Mouse (Mus musculus): ENCODE measurements around the gene Abcb6. TPM values are rescaled to one million over a fixed set of nuclear protein-coding genes. Genes with fewer than 3 reads are reported as not detected.

Abcb6 gene
- polyA plus RNA-seq, 1 experiment from 2014 or later: 45.1 TPM

DNA sequence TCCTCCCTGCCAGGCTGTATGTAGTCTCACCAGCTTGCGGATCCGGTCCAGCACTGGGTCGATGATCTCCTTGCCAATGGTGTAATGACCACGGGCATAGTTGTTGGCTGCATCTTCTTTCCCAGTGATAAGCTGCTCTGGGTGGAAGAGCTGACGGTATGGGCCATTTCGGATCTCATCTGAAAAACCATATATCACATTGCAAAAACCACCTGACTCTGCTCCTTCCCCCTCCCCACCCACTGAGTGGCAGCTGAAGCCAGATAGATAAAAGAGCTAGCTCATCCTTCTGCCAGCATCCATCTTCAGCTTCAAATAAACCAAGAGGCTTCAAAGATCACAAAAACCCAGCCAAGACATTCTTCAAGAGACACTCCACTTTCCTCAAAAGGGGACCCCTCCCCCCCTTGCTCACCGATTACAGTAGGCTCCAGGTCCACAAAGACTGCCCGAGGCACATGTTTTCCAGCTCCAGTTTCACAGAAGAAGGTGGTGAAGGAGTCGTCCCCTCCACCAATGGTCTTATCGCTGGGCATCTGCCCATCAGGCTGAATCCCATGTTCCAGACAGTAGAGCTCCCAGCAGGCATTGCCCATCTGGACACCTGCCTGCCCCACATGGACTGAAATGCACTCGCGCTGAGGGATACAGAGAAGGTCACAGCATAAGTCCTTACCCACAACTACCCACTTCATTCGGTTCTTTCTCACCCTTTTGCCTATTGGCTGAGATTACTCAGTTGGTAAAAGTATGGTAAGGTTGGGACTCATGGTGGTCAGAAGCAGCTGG lies 36.8 kb upstream of the Abcb6 start:
- WGBS: 81% methylated on average over 13 of the region's 13 CpGs
- Histone ChIP-seq H3K27ac (replicated peaks) (peak overlapping the region; percentile 62; the same call in 1 of the 2 replicates), H3K4me1 (peaks cover 29% of the 10 kb centered on the region), H3K9me3 (no peaks in the 10 kb centered on the region), H3K36me3 (peaks cover 31% of the 10 kb centered on the region), H3K4me2 (replicated peaks) (no peak overlapping the region), H3K27me3 (peaks cover 48% of the 10 kb centered on the region), H3K9ac (replicated peaks) (no peak overlapping the region), H3K4me3 (no peak overlapping the region)
- ATAC-seq (replicated peaks): no peak

- H3K4me2 ChIP-seq (replicated peaks): no peak overlapping the region
- 91% methylated on average over 9 of the region's 9 CpGs for WGBS
- H3K9me3 ChIP-seq: no peaks in the 10 kb centered on the region
- H3K4me3 ChIP-seq: no peak overlapping the region
- no peak overlapping the region for H3K9ac ChIP-seq (replicated peaks)
- H3K36me3 ChIP-seq: peaks cover 31% of the 10 kb centered on the region
- no peak overlapping the region for H3K27ac ChIP-seq (replicated peaks)
- H3K27me3 ChIP-seq: peaks cover 36% of the 10 kb centered on the region
- peaks cover 39% of the 10 kb centered on the region for H3K4me1 ChIP-seq
- ATAC-seq (replicated peaks): no peak
Measured at GRCm38 (mm10) chr1:75215785-75216184, 35.6 kb upstream of the Abcb6 start.

GRCm38 (mm10) chr1:75214886-75215285 lies 34.7 kb upstream of the Abcb6 start:
- Histone ChIP-seq H3K4me3 (no peak overlapping the region), H3K9ac (replicated peaks) (no peak overlapping the region), H3K4me2 (replicated peaks) (no peak overlapping the region), H3K4me1 (peaks cover 44% of the 10 kb centered on the region), H3K27me3 (peaks cover 27% of the 10 kb centered on the region), H3K9me3 (no peaks in the 10 kb centered on the region), H3K27ac (replicated peaks) (no peak overlapping the region), H3K36me3 (peaks cover 31% of the 10 kb centered on the region)
- ATAC-seq (replicated peaks): no peak
- 70% methylated on average over 5 of the region's 5 CpGs for WGBS

- Histone ChIP-seq H3K4me1 (peaks cover 44% of the 10 kb centered on the region), H3K36me3 (peaks cover 31% of the 10 kb centered on the region), H3K4me3 (no peak overlapping the region), H3K4me2 (replicated peaks) (no peak overlapping the region), H3K27ac (replicated peaks) (no peak overlapping the region), H3K9me3 (no peaks in the 10 kb centered on the region), H3K9ac (replicated peaks) (no peak overlapping the region), H3K27me3 (peaks cover 23% of the 10 kb centered on the region; the same call in 1 of the 2 replicates)
- WGBS: 84% methylated on average over 2 of the region's 2 CpGs
- no peak for ATAC-seq (replicated peaks)
Measured at GRCm38 (mm10) chr1:75214442-75214841, 34.2 kb upstream of the Abcb6 start.

- WGBS: 94% methylated on average over 7 of the region's 7 CpGs
- peaks cover 14% of the 10 kb centered on the region; the same call in 1 of the 2 replicates for H3K27me3 ChIP-seq
- no peak overlapping the region for H3K9ac ChIP-seq (replicated peaks)
- no peaks in the 10 kb centered on the region for H3K9me3 ChIP-seq
- no peak for ATAC-seq (replicated peaks)
- H3K27ac ChIP-seq (replicated peaks): no peak overlapping the region
- peaks cover 43% of the 10 kb centered on the region for H3K4me1 ChIP-seq
- H3K36me3 ChIP-seq: peaks cover 31% of the 10 kb centered on the region
- H3K4me3 ChIP-seq: no peak overlapping the region
- H3K4me2 ChIP-seq (replicated peaks): no peak overlapping the region
Measured at GRCm38 (mm10) chr1:75213096-75213495, 32.9 kb upstream of the Abcb6 start.

DNA sequence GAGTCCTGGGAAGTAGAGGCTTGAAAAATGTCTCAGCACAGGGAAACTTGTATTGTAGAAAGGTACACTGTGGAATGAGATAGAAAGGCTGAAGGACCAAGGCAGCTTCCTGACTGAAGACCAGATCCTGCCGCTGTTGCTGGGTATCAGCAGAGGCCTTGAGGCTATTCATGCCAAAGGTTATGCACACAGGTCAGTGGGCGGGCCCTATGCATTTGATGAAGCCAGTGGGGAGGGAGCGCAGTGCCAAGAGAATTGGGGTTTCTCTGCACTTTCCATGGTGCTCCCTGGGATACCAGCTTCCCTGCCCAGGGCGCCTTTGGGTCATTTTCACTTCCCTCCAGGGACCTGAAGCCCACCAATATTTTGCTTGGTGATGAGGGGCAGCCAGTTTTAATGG lies 32.4 kb upstream of the Abcb6 start:
- no peak overlapping the region for H3K4me2 ChIP-seq (replicated peaks)
- no peak for ATAC-seq (replicated peaks)
- H3K4me1 ChIP-seq: peaks cover 38% of the 10 kb centered on the region
- 93% methylated on average over 4 of the region's 4 CpGs for WGBS
- H3K36me3 ChIP-seq: peaks cover 31% of the 10 kb centered on the region
- 0 out of 2 replicates have a peak, but pooled peaks cover 10% of the 10 kb centered on the region for H3K27me3 ChIP-seq
- no peak overlapping the region for H3K27ac ChIP-seq (replicated peaks)
- no peaks in the 10 kb centered on the region for H3K9me3 ChIP-seq
- no peak overlapping the region for H3K9ac ChIP-seq (replicated peaks)
- H3K4me3 ChIP-seq: no peak overlapping the region

GRCm38 (mm10) chr1:75211141-75211708 lies 31.0 kb upstream of the Abcb6 start:
- ATAC-seq (replicated peaks): peak; percentile 19
- peak overlapping the region; percentile 89 for H3K9ac ChIP-seq (replicated peaks)
- peak overlapping the region; percentile 89 for H3K4me2 ChIP-seq (replicated peaks)
- H3K9me3 ChIP-seq: no peaks in the 10 kb centered on the region
- H3K4me1 ChIP-seq: peaks cover 38% of the 10 kb centered on the region
- 0 out of 2 replicates have a peak, but pooled peaks cover under 1% of the 10 kb centered on the region for H3K27me3 ChIP-seq
- WGBS: 14% methylated on average over 17 of the region's 17 CpGs
- peaks cover 31% of the 10 kb centered on the region for H3K36me3 ChIP-seq
- H3K27ac ChIP-seq (replicated peaks): no peak overlapping the region
- peak overlapping the region; percentile 86 for H3K4me3 ChIP-seq

GRCm38 (mm10) chr1:75210136-75211087 lies 30.2 kb upstream of the Abcb6 start, which contains the start of the genes Glb1l and Stk16:
TSS of gene Glb1l (minus strand) at chr1:75210813.
TSS of gene Stk16 (plus strand) at chr1:75210838.
- Histone ChIP-seq H3K27me3 (no peaks in the 10 kb centered on the region), H3K36me3 (peaks cover 29% of the 10 kb centered on the region), H3K4me2 (replicated peaks) (peak within 1 kb of the TSS; percentile 89), H3K27ac (replicated peaks) (no peak within 1 kb of the TSS), H3K9ac (replicated peaks) (peak within 1 kb of the TSS; percentile 89), H3K9me3 (no peaks in the 10 kb centered on the region), H3K4me3 (peak within 1 kb of the TSS; percentile 86), H3K4me1 (peaks cover 38% of the 10 kb centered on the region)
- ATAC-seq (replicated peaks): peak; percentile 96
- 5% methylated on average over 42 of the region's 42 CpGs for WGBS

DNA sequence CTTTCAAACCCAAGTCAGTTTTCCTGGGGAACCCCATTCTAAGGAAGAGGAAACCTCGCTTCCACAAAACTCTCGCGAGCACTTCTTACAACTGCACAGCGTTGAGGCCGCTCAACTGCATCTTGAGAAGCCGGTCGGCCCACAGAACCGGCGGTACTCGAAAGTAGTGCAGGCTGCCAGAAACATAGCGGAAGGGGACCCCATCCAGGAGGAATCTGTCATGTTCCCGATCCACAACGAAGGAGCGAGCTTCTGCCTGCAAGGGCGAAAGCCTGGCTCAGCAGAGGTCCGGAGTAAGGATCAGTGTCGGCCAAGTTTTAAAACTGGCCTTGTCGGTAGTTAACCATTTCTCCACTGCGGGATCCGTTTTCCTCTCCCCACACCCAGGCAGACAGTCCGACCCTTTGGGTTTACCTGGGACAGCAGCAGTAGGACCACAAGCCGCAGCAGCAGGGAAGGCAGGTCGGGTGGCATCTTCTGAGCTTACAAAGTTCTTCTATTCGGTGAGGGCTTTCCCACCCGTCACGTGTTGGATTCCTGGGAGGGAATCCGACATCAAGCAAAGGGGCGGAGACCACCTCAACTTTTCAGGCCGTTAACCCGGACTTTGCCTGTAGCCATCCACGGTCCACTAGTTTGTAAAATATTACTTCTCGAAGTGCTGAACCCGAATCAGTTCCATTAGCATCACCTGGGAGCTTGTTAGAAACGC lies 28.9 kb upstream of the Abcb6 start:
- Histone ChIP-seq H3K27ac (replicated peaks) (no peak overlapping the region), H3K4me1 (peaks cover 38% of the 10 kb centered on the region), H3K9me3 (no peaks in the 10 kb centered on the region), H3K4me2 (replicated peaks) (peak overlapping the region; percentile 89), H3K36me3 (peaks cover 18% of the 10 kb centered on the region), H3K9ac (replicated peaks) (peak overlapping the region; percentile 39), H3K27me3 (no peaks in the 10 kb centered on the region), H3K4me3 (peak overlapping the region; percentile 86)
- ATAC-seq (replicated peaks): no peak
- 11% methylated on average over 34 of the region's 34 CpGs for WGBS

DNA sequence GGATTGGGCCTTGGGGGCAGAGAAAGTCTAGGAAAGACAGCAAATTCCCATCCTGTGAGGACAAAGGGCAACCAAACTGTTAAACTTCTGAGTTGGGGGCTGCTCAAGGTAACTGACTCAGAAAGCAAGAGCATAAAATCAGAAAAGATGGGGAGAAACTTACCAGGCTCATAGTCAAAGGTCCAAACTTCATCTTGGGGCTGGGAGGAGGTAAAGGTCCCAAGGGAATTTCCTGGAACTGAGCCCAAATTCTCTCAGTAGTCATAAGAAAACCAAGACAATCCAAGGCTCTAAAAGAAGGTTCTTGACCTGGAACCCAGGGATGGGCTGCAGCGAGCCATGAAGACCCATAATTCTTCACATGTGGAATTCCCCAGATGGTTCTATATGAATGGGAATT lies 21.0 kb upstream of the Abcb6 start:
- Histone ChIP-seq H3K9ac (replicated peaks) (no peak overlapping the region), H3K9me3 (no peaks in the 10 kb centered on the region), H3K4me3 (no peak overlapping the region), H3K36me3 (peaks cover 38% of the 10 kb centered on the region), H3K4me1 (no peaks in the 10 kb centered on the region), H3K4me2 (replicated peaks) (no peak overlapping the region), H3K27me3 (no peaks in the 10 kb centered on the region), H3K27ac (replicated peaks) (no peak overlapping the region)
- no peak for ATAC-seq (replicated peaks)
- WGBS: 96% methylated on average over 1 of the region's 1 CpGs

GRCm38 (mm10) chr1:75192452-75192851 lies 12.3 kb upstream of the Abcb6 start:
- H3K36me3 ChIP-seq: peaks cover 36% of the 10 kb centered on the region
- ATAC-seq (replicated peaks): peak; percentile 21; the same call in 1 of the 2 replicates
- no peaks in the 10 kb centered on the region for H3K27me3 ChIP-seq
- H3K9me3 ChIP-seq: no peaks in the 10 kb centered on the region
- peak overlapping the region; percentile 94 for H3K27ac ChIP-seq (replicated peaks)
- peak overlapping the region; percentile 90 for H3K9ac ChIP-seq (replicated peaks)
- peaks cover 24% of the 10 kb centered on the region for H3K4me1 ChIP-seq
- H3K4me3 ChIP-seq: peak overlapping the region; percentile 79
- H3K4me2 ChIP-seq (replicated peaks): peak overlapping the region; percentile 94
- under 1% methylated on average over 19 of the region's 19 CpGs for WGBS
